Mouse (Mus musculus) lung, embryonic 14.5 days (tissue): ENCODE results near the gene Zfp189. TPM values are rescaled to one million over a fixed set of nuclear protein-coding genes. Genes with fewer than 3 reads are reported as not detected.

Experiments
- ATAC-seq: fragments of 200-750 bp; cut with Nextera tagmentation; 2 replicates; pipeline ENCODE4 v1.8.0; 2017; ENCODE audit warnings: mild to moderate bottlenecking, moderate TSS enrichment, moderate library complexity; ENCODE audit not compliant: insufficient read depth
- DNase-seq: peaks from one replicate; pipeline ENCODE4 v3.0.0-alpha.2; 2015
- H3K27ac ChIP-seq: fragments of 300-500 bp; sonication (generic); 2 replicates; pipeline ENCODE4 v1.5.1; 2014; ENCODE audit warnings: low read depth, mild to moderate bottlenecking, moderate library complexity
- H3K27me3 ChIP-seq: fragments of 300-500 bp; sonication (generic); 2 replicates; pipeline ENCODE4 v1.6.1; 2014; ENCODE audit warnings: low read length, control low read depth; ENCODE audit not compliant: insufficient read depth
- H3K36me3 ChIP-seq: fragments of 300-500 bp; sonication (generic); 2 replicates; pipeline ENCODE4 v1.6.1; 2014; ENCODE audit warnings: control low read depth; ENCODE audit not compliant: insufficient read depth
- H3K4me1 ChIP-seq: fragments of 300-500 bp; sonication (generic); 2 replicates; pipeline ENCODE4 v1.6.1; 2014; ENCODE audit warnings: antibody characterized with exemption, control low read depth; ENCODE audit not compliant: insufficient read depth
- H3K4me2 ChIP-seq: fragments of 300-500 bp; sonication (generic); 2 replicates; pipeline ENCODE4 v1.6.1; 2014; ENCODE audit warnings: mild to moderate bottlenecking
- H3K4me3 ChIP-seq: fragments of 300-500 bp; sonication (generic); 2 replicates; pipeline ENCODE4 v1.5.1; 2014; ENCODE audit warnings: low read depth, low read length
- H3K9ac ChIP-seq: fragments of 300-500 bp; sonication (generic); 2 replicates; pipeline ENCODE4 v1.6.1; 2014
- H3K9me3 ChIP-seq: fragments of 300-500 bp; sonication (generic); 2 replicates; pipeline ENCODE4 v1.6.1; 2016; ENCODE audit warnings: low read depth, low read length, control low read depth
- CTCF ChIP-seq: IDR thresholded peaks from 2 replicates; pipeline ENCODE4 v1.5.1; 2016; ENCODE audit warnings: antibody characterized with exemption, low read depth
- WGBS: fragments of 180-500 bp; shearing (Covaris S2); extraction: QIAGEN DNeasy Blood & Tissue Kit; methylation state at CpG from one replicate; pipeline ENCODE4 v1.1.7; 2014; 5-methylcytosine and 5-hydroxymethylcytosine counted together
- polyA plus RNA-seq: library from polyadenylated mRNA; unstranded; fragments of >200 nt; fragmentation: Nextera tagmentation; extraction: Ambion mirVana; gene quantifications from 2 replicates; pipeline ENCODE4 v1.2.1, GENCODE M21; 2014

Gene Zfp189
- polyA plus RNA-seq, 1 experiment from 2014 or later, result 9.4 TPM

DNA sequence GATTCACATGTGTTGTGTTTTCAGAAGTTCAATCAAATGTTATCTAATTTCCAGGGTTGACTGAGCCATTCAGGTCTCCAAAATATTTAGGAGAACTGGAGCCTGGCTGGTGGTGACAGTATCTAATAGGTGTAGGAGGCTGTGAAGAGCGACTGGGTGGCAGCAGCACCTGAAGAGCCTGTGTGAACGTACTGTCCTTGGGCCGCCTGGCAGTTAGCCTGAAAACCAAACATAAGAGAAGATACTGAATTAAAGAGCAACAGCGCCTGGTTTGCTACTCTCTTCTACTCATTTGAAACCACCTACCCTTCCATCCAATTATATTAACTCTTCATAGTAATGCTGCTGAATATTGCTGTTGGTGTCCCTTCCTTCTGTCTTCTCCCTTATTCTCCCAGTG, 15.7 kb downstream of the Zfp189 start:
- no peak overlapping the region for H3K27ac ChIP-seq
- WGBS, result 67% methylated on average over 4 of the region's 4 CpGs
- H3K9me3 ChIP-seq, result no peaks in the 10 kb centered on the region
- H3K4me1 ChIP-seq, result no peaks in the 10 kb centered on the region
- no peak overlapping the region for H3K9ac ChIP-seq
- ATAC-seq (no peak), DNase-seq (no peak)
- peaks cover 6% of the 10 kb centered on the region; the same call in 1 of the 2 replicates for H3K36me3 ChIP-seq
- H3K4me2 ChIP-seq, result no peak overlapping the region
- H3K4me3 ChIP-seq, result no peak overlapping the region
- H3K27me3 ChIP-seq, result no peaks in the 10 kb centered on the region
- no peak for TF ChIP-seq CTCF

GRCm38 (mm10) chr4:49539665-49540064, 18.7 kb downstream of the Zfp189 start:
- WGBS, result 31% methylated on average over 6 of the region's 6 CpGs

DNA sequence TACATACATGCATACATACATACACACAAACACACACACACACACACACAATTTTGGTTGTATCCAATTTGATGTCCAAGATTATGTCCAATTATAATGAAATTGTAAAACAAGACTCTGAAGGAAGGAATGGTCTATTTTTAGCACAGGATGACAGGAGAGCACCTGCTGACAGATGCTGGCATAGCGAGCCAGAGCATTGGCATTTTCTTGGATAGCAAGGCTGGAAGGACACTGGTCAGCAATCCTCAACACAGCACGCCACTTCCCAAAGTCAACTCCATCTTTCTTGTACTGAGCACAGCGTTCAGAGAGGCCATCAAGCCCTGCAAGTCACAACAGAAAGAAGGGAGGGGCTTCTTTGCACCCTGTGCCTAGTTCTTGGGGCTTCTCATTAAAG, 20.0 kb downstream of the Zfp189 start:
- no peak for TF ChIP-seq CTCF
- Histone ChIP-seq H3K9me3 (no peaks in the 10 kb centered on the region), H3K36me3 (no peaks in the 10 kb centered on the region), H3K4me1 (no peaks in the 10 kb centered on the region), H3K4me2 (no peak overlapping the region), H3K4me3 (no peak overlapping the region), H3K27me3 (no peaks in the 10 kb centered on the region), H3K27ac (no peak overlapping the region), H3K9ac (no peak overlapping the region)
- no peak for DNase-seq
- 79% methylated on average over 3 of the region's 3 CpGs for WGBS
- ATAC-seq, result no peak

More at GRCm38 (mm10) chr4:49539665-49540064, 18.7 kb downstream of the Zfp189 start:
- Histone ChIP-seq H3K4me3 (no peak overlapping the region), H3K4me1 (no peaks in the 10 kb centered on the region), H3K9ac (no peak overlapping the region), H3K9me3 (no peaks in the 10 kb centered on the region), H3K36me3 (no peaks in the 10 kb centered on the region), H3K27me3 (no peaks in the 10 kb centered on the region), H3K4me2 (no peak overlapping the region), H3K27ac (no peak overlapping the region)
- ATAC-seq (peak; percentile 68; the same call in 1 of the 2 replicates), DNase-seq (peak; percentile 79)
- TF ChIP-seq CTCF, result no peak

GRCm38 (mm10) chr4:49546026-49546425, 25.1 kb downstream of the Zfp189 start:
- 73% methylated on average over 2 of the region's 2 CpGs for WGBS

DNA sequence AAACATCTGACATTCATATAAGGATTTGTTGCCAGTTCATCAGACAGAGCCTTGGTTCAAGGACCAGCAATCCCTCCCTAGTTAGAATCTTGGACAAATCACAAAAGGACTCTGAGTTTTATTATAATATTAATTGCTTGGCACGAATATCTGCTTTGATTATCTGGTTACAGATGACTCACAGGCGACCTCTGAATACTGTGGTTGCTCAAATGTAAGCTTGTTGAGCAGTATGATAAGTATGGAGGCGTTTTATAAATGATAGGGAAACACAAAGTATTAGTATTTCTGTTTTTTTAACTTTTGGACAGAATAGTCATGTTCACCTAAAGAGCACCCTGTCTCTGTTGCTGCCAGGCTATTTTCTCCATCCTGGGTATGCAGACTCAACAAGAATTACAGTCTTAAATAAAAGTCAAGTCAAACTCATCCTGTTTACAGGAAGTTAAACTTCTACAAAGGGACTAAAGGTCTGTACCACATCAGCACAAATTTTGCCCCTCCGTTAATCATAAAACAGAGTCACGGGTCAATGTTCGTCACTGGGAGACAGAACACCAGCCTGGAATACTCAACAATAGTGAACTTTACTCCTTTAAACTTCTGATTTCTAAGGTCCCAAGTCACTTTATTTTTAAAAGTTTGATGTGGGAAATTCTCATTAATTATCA, 26.0 kb downstream of the Zfp189 start:
- H3K4me3 ChIP-seq, result no peak overlapping the region
- no peak overlapping the region for H3K4me2 ChIP-seq
- H3K4me1 ChIP-seq, result no peaks in the 10 kb centered on the region
- H3K27me3 ChIP-seq, result no peaks in the 10 kb centered on the region
- H3K36me3 ChIP-seq, result no peaks in the 10 kb centered on the region
- TF ChIP-seq CTCF, result no peak
- H3K27ac ChIP-seq, result no peak overlapping the region
- WGBS, result 62% methylated on average over 6 of the region's 6 CpGs
- H3K9me3 ChIP-seq, result no peaks in the 10 kb centered on the region
- ATAC-seq (no peak), DNase-seq (no peak)
- H3K9ac ChIP-seq, result no peak overlapping the region

More at GRCm38 (mm10) chr4:49546026-49546425, 25.1 kb downstream of the Zfp189 start:
- H3K36me3 ChIP-seq, result no peaks in the 10 kb centered on the region
- ATAC-seq (no peak), DNase-seq (no peak)
- no peak overlapping the region for H3K4me2 ChIP-seq
- no peaks in the 10 kb centered on the region for H3K4me1 ChIP-seq
- no peak overlapping the region for H3K27ac ChIP-seq
- no peak overlapping the region for H3K9ac ChIP-seq
- no peaks in the 10 kb centered on the region for H3K9me3 ChIP-seq
- no peak overlapping the region for H3K4me3 ChIP-seq
- no peak for TF ChIP-seq CTCF
- no peaks in the 10 kb centered on the region for H3K27me3 ChIP-seq

DNA sequence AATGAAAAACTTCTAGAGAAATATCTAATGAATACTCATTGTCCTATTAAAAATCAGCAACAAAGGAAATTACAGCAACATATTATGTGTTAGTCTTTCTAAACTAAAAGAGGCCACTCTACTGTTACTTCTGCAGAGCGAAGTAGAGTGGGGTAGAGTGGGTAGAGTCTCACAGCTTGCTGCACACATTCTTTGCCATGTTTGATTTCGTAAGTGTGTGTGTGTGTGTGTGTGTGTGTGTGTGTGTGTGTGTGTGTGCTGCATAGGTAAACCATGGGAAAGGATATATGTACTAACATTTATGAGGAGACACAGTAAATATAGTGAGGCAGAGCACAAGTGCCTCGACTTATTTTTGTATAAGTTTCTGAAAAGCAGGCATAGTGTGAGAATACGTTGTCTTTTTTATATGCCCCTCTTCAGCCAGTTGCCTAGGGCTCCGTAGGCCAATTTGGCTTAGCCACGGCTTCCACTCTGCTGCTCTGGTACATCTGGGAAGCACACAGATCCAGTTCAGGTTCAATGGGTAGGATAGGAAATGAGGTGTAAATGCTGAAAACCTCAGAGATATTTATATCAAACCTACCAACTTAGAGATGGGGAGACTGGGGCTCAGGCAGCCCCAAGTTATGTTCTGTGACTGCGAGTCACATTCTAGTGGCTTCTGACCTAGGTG, 26.7 kb downstream of the Zfp189 start:
- DNase-seq (no peak), ATAC-seq (no peak)
- Histone ChIP-seq H3K9me3 (no peaks in the 10 kb centered on the region), H3K27ac (no peak overlapping the region), H3K4me3 (no peak overlapping the region), H3K4me2 (no peak overlapping the region), H3K9ac (no peak overlapping the region), H3K36me3 (no peaks in the 10 kb centered on the region), H3K27me3 (no peaks in the 10 kb centered on the region), H3K4me1 (no peaks in the 10 kb centered on the region)
- no peak for TF ChIP-seq CTCF
- WGBS, result 84% methylated on average over 7 of the region's 7 CpGs

- Histone ChIP-seq H3K27ac (no peak within 1 kb of the TSS), H3K9ac (no peak within 1 kb of the TSS), H3K4me3 (no peak within 1 kb of the TSS), H3K36me3 (no peaks in the 10 kb centered on the region), H3K4me1 (no peaks in the 10 kb centered on the region), H3K27me3 (no peaks in the 10 kb centered on the region), H3K4me2 (no peak within 1 kb of the TSS), H3K9me3 (no peaks in the 10 kb centered on the region)
- no peak for ATAC-seq
- 33% methylated on average over 3 of the region's 3 CpGs for WGBS
- TF ChIP-seq CTCF, result no peak
- DNase-seq, result no peak
These were observed 28.4 kb downstream of the Zfp189 start, which contains the start of gene Aldob for GRCm38 (mm10) chr4:49549383-49549782. Aldob (minus strand) TSS chr4:49549546.
